Mouse (Mus musculus): ENCODE measurements around the gene Olfr1177-ps. TPM values are rescaled to one million over a fixed set of nuclear protein-coding genes. Genes with fewer than 3 reads are reported as not detected.

Olfr1177-ps gene
- polyA plus RNA-seq (2015; fragmentation: Nextera tagmentation; extraction: Ambion mirVana), result not detected in 2 replicates

DNA sequence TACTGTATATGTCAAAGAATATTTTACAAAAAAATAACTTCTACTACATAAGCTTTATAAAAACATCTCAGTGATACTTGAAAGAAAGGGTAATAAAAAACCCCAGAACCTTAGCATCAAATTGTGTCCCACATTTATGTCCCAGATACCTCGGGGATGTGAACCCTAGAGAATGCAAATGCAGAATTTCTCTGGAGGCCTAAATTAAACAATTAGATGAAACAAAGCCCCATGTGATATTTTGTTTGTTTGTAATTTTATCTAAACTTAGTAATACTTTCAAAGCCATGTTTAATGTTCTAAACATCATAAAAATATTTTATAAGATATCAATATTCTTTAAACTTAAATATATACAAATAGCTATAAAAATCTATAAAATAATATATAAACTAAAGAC is at the start of gene Olfr1177-ps:
TSS of gene Olfr1177-ps (minus strand) at position 101 of the 400 bp plus-strand sequence.
- ATAC-seq (ENCODE audit: low read depth), result no peak
- Histone ChIP-seq H3K27ac (ENCODE audit: low read length) (no peak within 1 kb of the TSS), H3K4me3 (ENCODE audit: low read length) (no peak within 1 kb of the TSS), H3K4me1 (replicated peaks; ENCODE audit: control insufficient read depth, insufficient read depth, low read length) (no peaks in the 10 kb centered on the region), H3K9ac (ENCODE audit: low read length) (no peak within 1 kb of the TSS), H3K9me3 (ENCODE audit: control insufficient read depth, low read length) (no peaks in the 10 kb centered on the region), H3K4me2 (ENCODE audit: low read depth, low read length) (no peak within 1 kb of the TSS), H3K27me3 (ENCODE audit: control insufficient read depth, insufficient read depth, low read depth, low read length) (no peaks in the 10 kb centered on the region), H3K36me3 (ENCODE audit: control insufficient read depth, insufficient read depth, low read length) (no peaks in the 10 kb centered on the region)
- 79% methylated on average over 1 of the region's 1 CpGs for WGBS

DNA sequence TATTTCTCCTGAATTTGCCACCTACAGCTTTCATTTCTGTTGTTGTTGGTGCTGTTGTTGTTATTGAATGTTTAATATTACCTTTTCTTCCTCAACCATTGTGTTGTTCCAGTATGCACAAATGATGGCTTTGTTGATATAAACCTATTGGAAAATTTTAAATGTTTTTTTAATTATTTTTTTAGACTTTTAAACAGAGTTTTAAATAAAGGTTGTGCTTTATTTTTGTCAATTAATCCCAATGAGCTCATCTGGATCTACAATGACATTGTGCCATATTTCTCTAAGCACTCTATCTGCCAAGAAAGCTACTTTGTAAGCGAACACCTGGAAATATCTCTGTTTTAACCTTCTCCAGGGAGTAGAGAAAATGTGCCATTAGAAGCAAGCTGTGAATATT is 40.5 kb upstream of the Olfr1177-ps start, which contains the start of gene Olfr1178:
TSS of gene Olfr1178 (plus strand) at position 301 of the 400 bp plus-strand sequence.
- H3K27ac ChIP-seq (ENCODE audit: low read length), result no peak within 1 kb of the TSS

DNA sequence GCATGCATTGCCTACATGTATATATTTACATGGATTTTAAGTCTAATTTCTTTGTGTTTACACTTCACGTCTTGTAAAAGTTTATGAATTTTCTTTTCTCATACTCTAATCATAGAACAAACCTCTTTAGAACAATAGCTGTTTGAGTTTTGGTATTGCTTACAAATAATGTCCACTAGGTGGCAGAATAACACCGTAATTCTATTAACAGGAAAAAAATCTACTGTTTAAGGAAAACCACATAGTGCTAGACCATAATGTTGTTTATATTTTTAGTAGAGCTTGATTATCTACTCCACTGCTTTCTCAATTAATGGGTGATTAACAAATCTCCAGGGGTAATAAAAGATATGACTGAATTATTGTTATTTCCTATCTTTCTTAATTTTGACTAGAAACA is 10.0 kb upstream of the Olfr1177-ps start:
- no peak for ATAC-seq (ENCODE audit: low read depth)
- H3K4me2 ChIP-seq (ENCODE audit: low read depth, low read length), result no peak overlapping the region
- WGBS, result 0% methylated on average over 2 of the region's 2 CpGs
- H3K9me3 ChIP-seq (ENCODE audit: control insufficient read depth, low read length), result no peaks in the 10 kb centered on the region
- no peaks in the 10 kb centered on the region for H3K36me3 ChIP-seq (ENCODE audit: control insufficient read depth, insufficient read depth, low read length)
- no peak overlapping the region for H3K9ac ChIP-seq (ENCODE audit: low read length)
- no peaks in the 10 kb centered on the region for H3K27me3 ChIP-seq (ENCODE audit: control insufficient read depth, insufficient read depth, low read depth, low read length)
- H3K4me3 ChIP-seq (ENCODE audit: low read length), result no peak overlapping the region
- no peak overlapping the region for H3K27ac ChIP-seq (ENCODE audit: low read length)
- no peaks in the 10 kb centered on the region for H3K4me1 ChIP-seq (replicated peaks; ENCODE audit: control insufficient read depth, insufficient read depth, low read length)

More for the DNA sequence above, 40.5 kb upstream of the Olfr1177-ps start, which contains the start of gene Olfr1178:
- Histone ChIP-seq H3K9me3 (ENCODE audit: control insufficient read depth, low read length) (no peaks in the 10 kb centered on the region), H3K9ac (ENCODE audit: low read length) (no peak within 1 kb of the TSS), H3K4me1 (replicated peaks; ENCODE audit: control insufficient read depth, insufficient read depth, low read length) (no peaks in the 10 kb centered on the region), H3K4me2 (ENCODE audit: low read depth, low read length) (no peak within 1 kb of the TSS), H3K27me3 (ENCODE audit: control insufficient read depth, insufficient read depth, low read depth, low read length) (no peaks in the 10 kb centered on the region), H3K36me3 (ENCODE audit: control insufficient read depth, insufficient read depth, low read length) (no peaks in the 10 kb centered on the region), H3K4me3 (ENCODE audit: low read length) (no peak within 1 kb of the TSS)
- WGBS, result 82% methylated on average over 1 of the region's 1 CpGs
- ATAC-seq (ENCODE audit: low read depth), result no peak

- WGBS, result 36% methylated on average over 1 of the region's 1 CpGs
- Histone ChIP-seq H3K4me3 (ENCODE audit: low read length) (no peak within 1 kb of the TSS), H3K4me2 (ENCODE audit: low read depth, low read length) (no peak within 1 kb of the TSS), H3K4me1 (replicated peaks; ENCODE audit: control insufficient read depth, insufficient read depth, low read length) (no peaks in the 10 kb centered on the region), H3K36me3 (ENCODE audit: control insufficient read depth, insufficient read depth, low read length) (no peaks in the 10 kb centered on the region), H3K9ac (ENCODE audit: low read length) (no peak within 1 kb of the TSS), H3K9me3 (ENCODE audit: control insufficient read depth, low read length) (no peaks in the 10 kb centered on the region), H3K27me3 (ENCODE audit: control insufficient read depth, insufficient read depth, low read depth, low read length) (no peaks in the 10 kb centered on the region), H3K27ac (ENCODE audit: low read length) (no peak within 1 kb of the TSS)
- no peak for ATAC-seq (ENCODE audit: low read depth)
Measured at GRCm38 (mm10) chr2:88336421-88336820, 9.9 kb downstream of the Olfr1177-ps start, which contains the start of gene Olfr1176. Gene Olfr1176, plus strand, starts transcription at chr2:88336721.

DNA sequence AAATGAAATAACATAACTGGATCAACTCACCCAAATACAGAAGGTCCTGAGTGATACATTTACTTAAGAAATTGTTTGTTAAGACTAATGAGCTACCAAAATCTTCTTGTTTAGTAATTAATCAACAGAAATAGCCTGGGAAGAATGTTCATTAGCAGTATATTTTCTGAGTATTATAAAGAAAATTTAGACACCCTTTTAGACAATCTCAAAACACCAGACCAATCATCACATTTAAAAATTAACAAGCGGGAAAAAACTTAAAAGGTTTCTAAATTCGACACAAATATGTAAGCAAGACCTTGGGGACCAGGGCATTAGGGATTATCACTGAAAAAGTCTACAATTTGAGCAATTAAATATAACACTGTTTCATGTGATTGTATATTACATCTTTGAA is 19.2 kb downstream of the Olfr1177-ps start, which contains the start of gene Olfr1175-ps:
TSS of gene Olfr1175-ps (minus strand) at position 101 of the 400 bp plus-strand sequence.
- no peak for ATAC-seq (ENCODE audit: low read depth)
- Histone ChIP-seq H3K27me3 (ENCODE audit: control insufficient read depth, insufficient read depth, low read depth, low read length) (no peaks in the 10 kb centered on the region), H3K4me1 (replicated peaks; ENCODE audit: control insufficient read depth, insufficient read depth, low read length) (no peaks in the 10 kb centered on the region), H3K4me2 (ENCODE audit: low read depth, low read length) (no peak within 1 kb of the TSS), H3K4me3 (ENCODE audit: low read length) (no peak within 1 kb of the TSS), H3K27ac (ENCODE audit: low read length) (no peak within 1 kb of the TSS), H3K36me3 (ENCODE audit: control insufficient read depth, insufficient read depth, low read length) (no peaks in the 10 kb centered on the region), H3K9me3 (ENCODE audit: control insufficient read depth, low read length) (no peaks in the 10 kb centered on the region), H3K9ac (ENCODE audit: low read length) (no peak within 1 kb of the TSS)
- WGBS, result 79% methylated on average over 2 of the region's 2 CpGs

DNA sequence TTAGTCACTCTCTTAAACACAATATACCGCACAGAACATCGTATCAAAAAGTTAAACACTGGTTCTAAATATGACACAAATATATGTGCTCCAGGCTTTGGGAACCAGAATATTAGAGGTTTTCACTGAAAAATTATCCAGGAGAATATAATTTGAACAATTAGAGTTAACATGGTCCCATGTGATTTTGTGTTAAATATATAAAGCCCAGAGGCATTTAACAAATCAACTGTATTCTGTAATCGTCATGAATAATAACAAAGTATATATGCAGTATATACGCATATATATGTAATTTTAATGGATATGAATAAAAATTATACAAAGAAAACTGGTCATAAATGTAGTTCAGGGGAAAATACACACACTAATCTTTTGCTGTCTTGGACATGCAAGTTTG is 31.3 kb downstream of the Olfr1177-ps start, which contains the start of gene Olfr1174-ps:
TSS of gene Olfr1174-ps (minus strand) at position 101 of the 400 bp plus-strand sequence.
- Histone ChIP-seq H3K27me3 (ENCODE audit: control insufficient read depth, insufficient read depth, low read depth, low read length) (no peaks in the 10 kb centered on the region), H3K27ac (ENCODE audit: low read length) (no peak within 1 kb of the TSS), H3K36me3 (ENCODE audit: control insufficient read depth, insufficient read depth, low read length) (no peaks in the 10 kb centered on the region), H3K4me1 (replicated peaks; ENCODE audit: control insufficient read depth, insufficient read depth, low read length) (no peaks in the 10 kb centered on the region), H3K9me3 (ENCODE audit: control insufficient read depth, low read length) (no peaks in the 10 kb centered on the region), H3K4me3 (ENCODE audit: low read length) (no peak within 1 kb of the TSS), H3K9ac (ENCODE audit: low read length) (no peak within 1 kb of the TSS), H3K4me2 (ENCODE audit: low read depth, low read length) (no peak within 1 kb of the TSS)
- 88% methylated on average over 4 of the region's 4 CpGs for WGBS
- ATAC-seq (ENCODE audit: low read depth), result no peak

Other genes with a start within 250 kb of the Olfr1177-ps start
- not detected in 2 replicates for gene Olfr1166, start 218.2 kb downstream of the Olfr1177-ps start, polyA plus RNA-seq (2015; fragmentation: Nextera tagmentation; extraction: Ambion mirVana)
- not detected in 2 replicates for gene Olfr1167, start 191.3 kb downstream of the Olfr1177-ps start, polyA plus RNA-seq (2015; fragmentation: Nextera tagmentation; extraction: Ambion mirVana)
- gene Olfr1168, start 164.6 kb downstream of the Olfr1177-ps start, polyA plus RNA-seq (2015; fragmentation: Nextera tagmentation; extraction: Ambion mirVana), result not detected in 2 replicates
- gene Olfr1170, start 118.2 kb downstream of the Olfr1177-ps start, polyA plus RNA-seq (2015; fragmentation: Nextera tagmentation; extraction: Ambion mirVana), result not detected in 2 replicates
- not detected in 2 replicates for gene Olfr1173, start 66.6 kb downstream of the Olfr1177-ps start, polyA plus RNA-seq (2015; fragmentation: Nextera tagmentation; extraction: Ambion mirVana)
- gene Olfr1174-ps, start 31.4 kb downstream of the Olfr1177-ps start, polyA plus RNA-seq (2015; fragmentation: Nextera tagmentation; extraction: Ambion mirVana), result not detected in 2 replicates
- gene Olfr1175-ps, start 19.3 kb downstream of the Olfr1177-ps start, polyA plus RNA-seq (2015; fragmentation: Nextera tagmentation; extraction: Ambion mirVana), result not detected in 2 replicates
- gene Olfr1176, start 9.8 kb downstream of the Olfr1177-ps start, polyA plus RNA-seq (2015; fragmentation: Nextera tagmentation; extraction: Ambion mirVana), result not detected in 2 replicates
- gene Olfr1178, start 40.6 kb upstream of the Olfr1177-ps start, polyA plus RNA-seq (2015; fragmentation: Nextera tagmentation; extraction: Ambion mirVana), result not detected in 2 replicates
- gene Olfr1179, start 60.0 kb upstream of the Olfr1177-ps start, polyA plus RNA-seq (2015; fragmentation: Nextera tagmentation; extraction: Ambion mirVana), result not detected in 2 replicates
- gene Olfr1180, start 72.7 kb upstream of the Olfr1177-ps start, polyA plus RNA-seq (2015; fragmentation: Nextera tagmentation; extraction: Ambion mirVana), result not detected in 2 replicates
- gene Olfr1181, start 79.7 kb upstream of the Olfr1177-ps start, polyA plus RNA-seq (2015; fragmentation: Nextera tagmentation; extraction: Ambion mirVana), result not detected in 2 replicates
- not detected in 2 replicates for gene Gm13757, start 102.6 kb upstream of the Olfr1177-ps start, polyA plus RNA-seq (2015; fragmentation: Nextera tagmentation; extraction: Ambion mirVana)
- gene Olfr1183, start 108.4 kb upstream of the Olfr1177-ps start, polyA plus RNA-seq (2015; fragmentation: Nextera tagmentation; extraction: Ambion mirVana), result not detected in 2 replicates
- not detected in 2 replicates for gene Olfr1184, start 137.1 kb upstream of the Olfr1177-ps start, polyA plus RNA-seq (2015; fragmentation: Nextera tagmentation; extraction: Ambion mirVana)
- not detected in 2 replicates for gene Olfr1185-ps1, start 146.8 kb upstream of the Olfr1177-ps start, polyA plus RNA-seq (2015; fragmentation: Nextera tagmentation; extraction: Ambion mirVana)
- not detected in 2 replicates for gene Olfr1186, start 172.1 kb upstream of the Olfr1177-ps start, polyA plus RNA-seq (2015; fragmentation: Nextera tagmentation; extraction: Ambion mirVana)
- not detected in 2 replicates for gene Olfr1188, start 210.4 kb upstream of the Olfr1177-ps start, polyA plus RNA-seq (2015; fragmentation: Nextera tagmentation; extraction: Ambion mirVana)
- gene Olfr1189, start 240.0 kb upstream of the Olfr1177-ps start, polyA plus RNA-seq (2015; fragmentation: Nextera tagmentation; extraction: Ambion mirVana), result not detected in 2 replicates